Mouse (Mus musculus) intestine, embryonic 15.5 days (tissue): ENCODE data around the gene Lztr1. TPM values are rescaled to one million over a fixed set of nuclear protein-coding genes. Genes with fewer than 3 reads are reported as not detected.
"Not testable (repeated sequence)": the region's sequence is repeated elsewhere in the genome, so short reads cannot be mapped to it uniquely, and the experiment has no call there.

ENCODE experiments used
- ATAC-seq: fragments of 200-750 bp; cut with Nextera tagmentation; 2 replicates; pipeline ENCODE4 v1.8.0; 2017; ENCODE audit warnings: moderate TSS enrichment, moderate library complexity
- H3K27ac ChIP-seq: fragments of 300-500 bp; sonication (generic); 2 replicates; pipeline ENCODE4 v1.5.1; 2015; ENCODE audit warnings: mild to moderate bottlenecking, inconsistent platforms
- H3K27me3 ChIP-seq: fragments of 300-500 bp; sonication (generic); replicated peaks from 2 replicates; pipeline ENCODE4 v1.6.1; 2015; ENCODE audit warnings: inconsistent platforms
- H3K36me3 ChIP-seq: fragments of 300-500 bp; sonication (generic); 2 replicates; pipeline ENCODE4 v1.6.1; 2015; ENCODE audit warnings: inconsistent platforms
- H3K4me1 ChIP-seq: fragments of 300-500 bp; sonication (generic); replicated peaks from 2 replicates; pipeline ENCODE4 v1.6.1; 2015; ENCODE audit warnings: inconsistent platforms
- H3K4me2 ChIP-seq: fragments of 300-500 bp; sonication (generic); replicated peaks from 2 replicates; pipeline ENCODE4 v1.6.1; 2015; ENCODE audit warnings: mild to moderate bottlenecking, inconsistent platforms
- H3K4me3 ChIP-seq: fragments of 300-500 bp; sonication (generic); replicated peaks from 2 replicates; pipeline ENCODE4 v1.5.1; 2015; ENCODE audit warnings: inconsistent platforms
- H3K9ac ChIP-seq: fragments of 300-500 bp; sonication (generic); 2 replicates; pipeline ENCODE4 v1.6.1; 2015; ENCODE audit warnings: inconsistent platforms
- H3K9me3 ChIP-seq: fragments of 300-500 bp; sonication (generic); 2 replicates; pipeline ENCODE4 v1.6.1; 2016; ENCODE audit warnings: inconsistent platforms
- WGBS: fragments of 180-500 bp; shearing (Covaris S2); methylation state at CpG from one replicate; pipeline ENCODE4 v1.1.7; 2015; 5-methylcytosine and 5-hydroxymethylcytosine counted together
- polyA plus RNA-seq: library from polyadenylated mRNA; unstranded; fragments of >200 nt; fragmentation: Nextera tagmentation; extraction: Ambion mirVana; gene quantifications from 2 replicates; pipeline ENCODE4 v1.2.1, GENCODE M21; 2015

Gene Lztr1
- polyA plus RNA-seq, 1 experiment from 2014 or later = 72.7 TPM

GRCm38 (mm10) chr16:17532676-17533329, 24.3 kb downstream of the Lztr1 start:
- H3K9me3 ChIP-seq = no peaks in the 10 kb centered on the region
- 70% methylated on average over 14 of the region's 14 CpGs for WGBS
- H3K27ac ChIP-seq = no peak overlapping the region
- H3K36me3 ChIP-seq = peaks cover 10% of the 10 kb centered on the region
- no peak overlapping the region for H3K4me2 ChIP-seq
- H3K4me3 ChIP-seq = no peak overlapping the region
- H3K27me3 ChIP-seq = no peaks in the 10 kb centered on the region
- peaks cover 17% of the 10 kb centered on the region for H3K4me1 ChIP-seq
- no peak overlapping the region for H3K9ac ChIP-seq
- ATAC-seq = no peak

- ATAC-seq = no peak
- Histone ChIP-seq H3K4me3 (no peak overlapping the region), H3K4me1 (peaks cover 4% of the 10 kb centered on the region), H3K36me3 (no peaks in the 10 kb centered on the region), H3K9me3 (no peaks in the 10 kb centered on the region), H3K27me3 (no peaks in the 10 kb centered on the region), H3K9ac (no peak overlapping the region), H3K4me2 (no peak overlapping the region), H3K27ac (no peak overlapping the region)
- 89% methylated on average over 3 of the region's 3 CpGs for WGBS
Measured at GRCm38 (mm10) chr16:17536584-17536983, 28.1 kb downstream of the Lztr1 start.

DNA sequence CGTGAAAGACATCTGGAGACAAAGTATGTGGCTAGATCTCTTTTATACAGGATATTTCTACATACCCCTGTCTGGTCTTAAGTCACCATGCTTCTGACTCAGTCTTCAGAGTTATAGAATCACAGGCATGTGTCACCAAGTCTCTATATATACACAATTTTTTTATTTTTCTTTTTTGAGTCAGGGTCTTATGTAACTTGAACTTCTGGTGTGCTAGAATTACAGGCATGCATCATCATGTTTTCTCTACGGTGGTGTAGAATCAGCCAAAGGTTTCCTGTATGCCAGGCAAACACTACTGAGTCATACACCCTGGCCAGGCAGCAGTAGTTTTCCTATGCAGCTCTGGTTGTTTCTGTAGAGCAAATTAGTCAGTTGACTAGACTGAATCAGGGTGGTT, 34.1 kb downstream of the Lztr1 start:
- Histone ChIP-seq H3K4me3 (no peak overlapping the region), H3K4me2 (no peak overlapping the region), H3K9ac (no peak overlapping the region), H3K27ac (no peak overlapping the region), H3K36me3 (no peaks in the 10 kb centered on the region), H3K27me3 (no peaks in the 10 kb centered on the region), H3K9me3 (no peaks in the 10 kb centered on the region), H3K4me1 (no peaks in the 10 kb centered on the region)
- no peak for ATAC-seq
- WGBS = 78% methylated on average over 2 of the region's 2 CpGs

DNA sequence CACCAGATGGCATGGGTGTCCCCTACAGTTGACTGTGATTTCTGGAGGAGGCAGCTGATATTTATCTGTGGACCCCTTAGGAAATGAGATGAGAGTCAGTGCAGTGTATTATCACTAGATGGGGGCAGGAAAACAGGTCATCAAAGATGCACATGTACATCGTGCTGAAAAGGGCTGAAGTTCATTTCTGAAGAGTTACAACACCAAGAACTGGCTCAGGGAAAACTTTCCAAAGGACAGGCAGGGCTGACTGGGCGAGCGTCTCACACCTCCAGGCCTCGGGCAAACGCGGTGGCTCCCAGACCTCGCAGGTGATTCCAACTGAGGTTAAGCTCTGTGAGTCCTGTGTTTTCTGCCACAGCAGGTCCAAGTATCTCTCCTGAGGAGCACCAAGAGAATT, 44.3 kb downstream of the Lztr1 start:
- Histone ChIP-seq H3K36me3 (no peaks in the 10 kb centered on the region), H3K4me1 (peaks cover 16% of the 10 kb centered on the region), H3K27ac (no peak overlapping the region), H3K4me2 (no peak overlapping the region), H3K9me3 (no peaks in the 10 kb centered on the region), H3K9ac (no peak overlapping the region), H3K4me3 (no peak overlapping the region), H3K27me3 (no peaks in the 10 kb centered on the region)
- ATAC-seq = no peak
- WGBS = 72% methylated on average over 7 of the region's 7 CpGs

GRCm38 (mm10) chr16:17553910-17554685, 45.6 kb downstream of the Lztr1 start:
- peak; percentile 96 for ATAC-seq
- 0 out of 2 replicates have a peak overlapping the region, but pooled peaks have one; percentile 4 for H3K9ac ChIP-seq
- 0 out of 2 replicates have a peak overlapping the region, but pooled peaks have one; percentile 1 for H3K4me3 ChIP-seq
- H3K27ac ChIP-seq = peak overlapping the region; percentile 55
- no peaks in the 10 kb centered on the region for H3K9me3 ChIP-seq
- no peaks in the 10 kb centered on the region for H3K36me3 ChIP-seq
- H3K4me1 ChIP-seq = peaks cover 27% of the 10 kb centered on the region
- 10% methylated on average over 18 of the region's 18 CpGs for WGBS
- peak overlapping the region; percentile 57 for H3K4me2 ChIP-seq
- H3K27me3 ChIP-seq = no peaks in the 10 kb centered on the region

DNA sequence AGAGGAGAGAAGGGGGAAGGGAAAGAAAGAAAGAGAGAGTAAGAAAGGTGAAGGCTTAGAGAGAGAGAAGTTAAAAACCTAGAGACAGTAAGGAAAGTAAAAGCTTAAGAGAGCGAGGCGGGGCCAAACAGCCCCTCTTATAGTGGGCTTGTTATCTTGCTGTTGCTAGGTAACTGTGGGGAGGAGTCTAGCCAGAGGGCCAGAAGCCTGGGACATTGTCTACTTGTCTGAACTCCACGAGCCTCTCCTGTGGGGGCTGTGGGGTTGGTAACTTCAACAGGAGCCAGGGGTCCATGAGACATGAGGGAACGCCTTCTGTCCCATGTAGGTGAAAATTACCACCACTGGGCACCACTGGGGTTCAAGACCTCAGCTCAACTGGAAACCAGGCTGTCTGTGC, 46.2 kb downstream of the Lztr1 start:
- not testable (repeated sequence) for H3K36me3 ChIP-seq, H3K4me3 ChIP-seq, H3K27me3 ChIP-seq, H3K9me3 ChIP-seq
- Histone ChIP-seq H3K9ac (0 out of 2 replicates have a peak overlapping the region, but pooled peaks have one; percentile 8), H3K4me2 (peak overlapping the region; percentile 57), H3K27ac (peak overlapping the region; percentile 55; the same call in 1 of the 2 replicates), H3K4me1 (peaks cover 32% of the 10 kb centered on the region)
- ATAC-seq = peak; percentile 22; the same call in 1 of the 2 replicates
- 24% methylated on average over 4 of the region's 4 CpGs for WGBS

GRCm38 (mm10) chr16:17556180-17556579, 47.7 kb downstream of the Lztr1 start:
- Histone ChIP-seq H3K9me3 (no peaks in the 10 kb centered on the region), H3K27ac (no peak overlapping the region), H3K36me3 (no peaks in the 10 kb centered on the region), H3K4me1 (peaks cover 39% of the 10 kb centered on the region), H3K9ac (no peak overlapping the region), H3K4me2 (no peak overlapping the region), H3K27me3 (no peaks in the 10 kb centered on the region), H3K4me3 (no peak overlapping the region)
- WGBS = 83% methylated on average over 4 of the region's 4 CpGs
- ATAC-seq = no peak

DNA sequence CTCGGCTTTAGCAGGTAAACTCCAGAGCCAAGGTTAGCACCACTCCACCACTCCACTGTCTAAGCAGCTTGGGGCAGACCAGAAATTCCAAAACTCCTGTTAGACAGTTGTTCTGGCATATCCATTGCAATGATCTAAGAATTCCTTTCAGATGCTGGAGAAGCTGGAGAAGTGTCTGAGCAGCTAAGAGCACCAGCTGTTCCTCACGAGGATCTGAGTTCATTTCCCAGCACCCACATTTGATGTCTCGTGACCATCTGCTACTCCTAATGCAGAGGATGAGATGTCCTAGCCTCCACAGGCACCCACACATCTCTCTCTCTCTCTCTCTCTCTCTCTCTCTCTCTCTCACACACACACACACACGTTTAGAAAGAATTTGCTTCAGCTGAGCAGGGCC, 48.4 kb downstream of the Lztr1 start:
- no peak overlapping the region for H3K27ac ChIP-seq
- no peak overlapping the region for H3K4me3 ChIP-seq
- no peaks in the 10 kb centered on the region for H3K36me3 ChIP-seq
- no peaks in the 10 kb centered on the region for H3K9me3 ChIP-seq
- WGBS = 50% methylated on average over 4 of the region's 4 CpGs
- H3K27me3 ChIP-seq = no peaks in the 10 kb centered on the region
- no peak overlapping the region for H3K9ac ChIP-seq
- peaks cover 45% of the 10 kb centered on the region for H3K4me1 ChIP-seq
- ATAC-seq = no peak
- no peak overlapping the region for H3K4me2 ChIP-seq

- Histone ChIP-seq H3K27ac (no peak overlapping the region), H3K4me2 (peak overlapping the region; percentile 51), H3K36me3 (no peaks in the 10 kb centered on the region), H3K9me3 (no peaks in the 10 kb centered on the region), H3K4me1 (peaks cover 48% of the 10 kb centered on the region), H3K27me3 (no peaks in the 10 kb centered on the region), H3K9ac (no peak overlapping the region), H3K4me3 (no peak overlapping the region)
- ATAC-seq = 0 out of 2 replicates have a peak, but pooled peaks have one; percentile 4
- under 1% methylated on average over 5 of the region's 5 CpGs for WGBS
Measured at GRCm38 (mm10) chr16:17557947-17558480, 49.5 kb downstream of the Lztr1 start.

GRCm38 (mm10) chr16:17558811-17559210, 50.3 kb downstream of the Lztr1 start:
- H3K9me3 ChIP-seq = no peaks in the 10 kb centered on the region
- H3K4me2 ChIP-seq = peak overlapping the region; percentile 51
- no peaks in the 10 kb centered on the region for H3K27me3 ChIP-seq
- ATAC-seq = peak; percentile 16; the same call in 1 of the 2 replicates
- H3K9ac ChIP-seq = no peak overlapping the region
- H3K36me3 ChIP-seq = no peaks in the 10 kb centered on the region
- no peak overlapping the region for H3K27ac ChIP-seq
- WGBS = 3% methylated on average over 5 of the region's 5 CpGs
- H3K4me3 ChIP-seq = no peak overlapping the region
- H3K4me1 ChIP-seq = peaks cover 47% of the 10 kb centered on the region

GRCm38 (mm10) chr16:17559396-17560027, 51.0 kb downstream of the Lztr1 start:
- Histone ChIP-seq H3K4me2 (peak overlapping the region; percentile 51), H3K4me1 (peaks cover 40% of the 10 kb centered on the region), H3K4me3 (no peak overlapping the region), H3K27me3 (no peaks in the 10 kb centered on the region), H3K36me3 (no peaks in the 10 kb centered on the region), H3K27ac (no peak overlapping the region), H3K9ac (no peak overlapping the region), H3K9me3 (no peaks in the 10 kb centered on the region)
- 77% methylated on average over 9 of the region's 9 CpGs for WGBS
- ATAC-seq = no peak

DNA sequence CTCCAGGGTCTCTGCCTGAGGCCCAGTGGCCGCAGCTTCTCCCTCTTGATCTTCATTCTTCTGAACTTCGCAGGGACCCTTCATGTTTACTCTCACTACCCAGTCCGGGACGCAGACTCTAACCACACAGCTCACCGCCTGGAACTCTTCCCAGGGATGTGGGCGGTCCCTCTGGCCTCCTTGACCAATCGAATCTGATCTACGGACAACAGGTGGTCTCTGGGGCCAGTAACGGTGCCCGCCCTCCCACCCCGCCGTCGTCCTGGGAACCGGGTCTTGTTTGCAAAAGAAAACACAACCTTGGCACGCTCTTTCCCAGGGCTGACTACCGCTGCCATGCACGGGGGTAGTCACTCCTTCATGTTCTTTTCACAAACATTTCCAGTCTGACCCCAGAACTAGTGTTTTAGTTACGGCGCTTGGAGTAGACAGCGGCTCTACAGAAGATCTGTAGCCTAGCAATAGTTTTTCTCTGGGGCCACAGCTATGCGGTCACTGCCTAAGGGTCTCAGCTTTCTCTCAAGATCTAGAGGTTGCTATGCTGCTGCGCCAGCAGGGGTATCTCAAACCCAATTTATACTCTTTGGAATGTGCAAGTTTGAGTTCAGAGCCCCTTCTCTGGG, 52.8 kb downstream of the Lztr1 start, which contains the start of gene Lrrc74b:
Gene Lrrc74b, minus strand, starts transcription at position 120 of the 623 bp plus-strand sequence.
- peak within 1 kb of the TSS; percentile 20 for H3K4me3 ChIP-seq
- H3K27me3 ChIP-seq = no peaks in the 10 kb centered on the region
- peaks cover 32% of the 10 kb centered on the region for H3K4me1 ChIP-seq
- H3K9me3 ChIP-seq = no peaks in the 10 kb centered on the region
- H3K9ac ChIP-seq = peak within 1 kb of the TSS; percentile 17; the same call in 1 of the 2 replicates
- no peaks in the 10 kb centered on the region for H3K36me3 ChIP-seq
- H3K4me2 ChIP-seq = peak within 1 kb of the TSS; percentile 56
- ATAC-seq = peak; percentile 76
- peak within 1 kb of the TSS; percentile 60 for H3K27ac ChIP-seq
- WGBS = 3% methylated on average over 22 of the region's 22 CpGs
